Mouse (Mus musculus) embryonic facial prominence, embryonic 12.5 days (tissue): ENCODE measurements at regions not wholly inside any gene's neighbourhood (a gene's known extent, or its start where the extent isn't known, plus 50 kb on each side); places are given as distances from the start of the nearest gene placed in this dataset.

Experiments used
- ATAC-seq: fragments of 200-750 bp; cut with Nextera tagmentation; 2 replicates; pipeline ENCODE4 v1.8.0; 2017; ENCODE audit not compliant: insufficient number of reproducible peaks, insufficient read depth, low FRiP score, low TSS enrichment
- H3K27ac ChIP-seq: fragments of 300-500 bp; sonication (generic); 2 replicates; pipeline ENCODE4 v1.5.1; 2016; ENCODE audit warnings: mild to moderate bottlenecking
- H3K27me3 ChIP-seq: fragments of 300-500 bp; sonication (generic); 2 replicates; pipeline ENCODE4 v1.6.1; 2016; ENCODE audit warnings: mild to moderate bottlenecking, moderate library complexity
- H3K36me3 ChIP-seq: fragments of 300-500 bp; sonication (generic); 2 replicates; pipeline ENCODE4 v1.6.1; 2016; ENCODE audit warnings: mild to moderate bottlenecking
- H3K4me1 ChIP-seq: fragments of 300-500 bp; sonication (generic); 2 replicates; pipeline ENCODE4 v1.6.1; 2016
- H3K4me2 ChIP-seq: fragments of 300-500 bp; sonication (generic); replicated peaks from 2 replicates; pipeline ENCODE4 v1.6.1; 2016; ENCODE audit warnings: mild to moderate bottlenecking, moderate library complexity
- H3K4me3 ChIP-seq: fragments of 300-500 bp; sonication (generic); 2 replicates; pipeline ENCODE4 v1.5.1; 2016; ENCODE audit warnings: mild to moderate bottlenecking
- H3K9ac ChIP-seq: fragments of 300-500 bp; sonication (generic); 2 replicates; pipeline ENCODE4 v1.6.1; 2016; ENCODE audit warnings: mild to moderate bottlenecking, moderate library complexity
- H3K9me3 ChIP-seq: fragments of 300-500 bp; sonication (generic); 2 replicates; pipeline ENCODE4 v1.6.1; 2016; ENCODE audit warnings: mild to moderate bottlenecking, moderate library complexity
- WGBS: fragments of 180-500 bp; shearing (Covaris S2); methylation state at CpG from one replicate; pipeline ENCODE4 v1.1.7; 2016; 5-methylcytosine and 5-hydroxymethylcytosine counted together

DNA sequence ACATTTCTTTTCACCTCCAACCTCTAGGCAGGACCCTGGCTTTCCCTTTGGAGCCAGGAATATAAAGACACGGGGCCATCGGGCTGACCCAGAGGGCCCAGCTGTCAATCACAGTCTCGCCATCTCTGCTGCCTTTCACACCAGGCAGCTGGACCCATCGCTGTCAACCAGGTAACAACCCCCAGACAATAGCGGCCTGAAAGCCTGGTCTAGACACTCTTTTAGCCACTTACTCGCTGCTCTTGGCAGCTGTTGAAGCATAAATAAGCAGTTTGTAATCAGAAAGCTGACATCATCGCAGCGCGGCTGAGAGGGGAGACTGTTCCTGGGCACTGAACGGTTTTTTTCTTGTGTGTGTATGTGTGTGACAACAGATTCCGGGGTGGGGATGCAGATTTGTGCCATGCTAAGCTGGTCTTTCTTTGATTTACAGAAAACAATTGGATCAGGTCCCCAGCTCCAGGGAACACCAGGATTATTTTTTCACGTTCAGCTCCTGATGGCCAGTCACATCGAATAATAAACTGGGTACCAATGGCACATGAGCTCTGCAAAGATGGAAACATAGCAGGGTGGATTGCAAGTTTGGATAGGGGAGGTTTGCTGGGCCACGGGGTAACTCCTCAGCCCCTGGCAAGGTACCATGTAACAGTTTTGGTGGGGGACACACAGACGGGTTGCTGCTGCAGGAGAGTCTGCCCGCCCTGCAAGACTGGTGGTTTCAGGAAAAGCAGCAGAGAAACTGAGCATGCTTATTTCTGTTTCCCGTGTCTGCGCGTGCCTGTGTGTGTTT is 437.6 kb upstream of the Pou3f3 start:
- Histone ChIP-seq H3K36me3 (no peaks in the 10 kb centered on the region), H3K4me1 (peaks cover 16% of the 10 kb centered on the region; the same call in 1 of the 2 replicates), H3K27ac (no peak overlapping the region; the same call in 1 of the 2 replicates), H3K9ac (no peak overlapping the region), H3K27me3 (no peaks in the 10 kb centered on the region), H3K9me3 (no peaks in the 10 kb centered on the region), H3K4me2 (no peak overlapping the region), H3K4me3 (no peak overlapping the region)
- ATAC-seq = no peak
- 46% methylated on average over 19 of the region's 19 CpGs for WGBS

DNA sequence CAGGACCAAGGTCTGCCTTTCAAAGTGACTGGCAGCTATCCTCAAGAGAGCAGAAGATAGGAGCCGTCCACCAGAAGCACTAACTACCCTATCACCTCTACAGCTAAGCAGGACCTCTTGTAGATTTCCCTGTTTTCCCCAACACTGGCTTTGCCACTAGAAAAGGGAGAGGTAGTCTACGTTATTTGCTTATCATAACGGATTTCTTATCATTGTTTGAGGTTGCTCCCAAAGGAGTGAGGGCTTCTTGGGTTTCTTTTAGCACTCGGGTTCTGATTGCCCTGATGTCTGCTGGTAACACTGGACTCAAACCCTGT is 437.0 kb upstream of the Pou3f3 start:
- 56% methylated on average over 4 of the region's 4 CpGs for WGBS

DNA sequence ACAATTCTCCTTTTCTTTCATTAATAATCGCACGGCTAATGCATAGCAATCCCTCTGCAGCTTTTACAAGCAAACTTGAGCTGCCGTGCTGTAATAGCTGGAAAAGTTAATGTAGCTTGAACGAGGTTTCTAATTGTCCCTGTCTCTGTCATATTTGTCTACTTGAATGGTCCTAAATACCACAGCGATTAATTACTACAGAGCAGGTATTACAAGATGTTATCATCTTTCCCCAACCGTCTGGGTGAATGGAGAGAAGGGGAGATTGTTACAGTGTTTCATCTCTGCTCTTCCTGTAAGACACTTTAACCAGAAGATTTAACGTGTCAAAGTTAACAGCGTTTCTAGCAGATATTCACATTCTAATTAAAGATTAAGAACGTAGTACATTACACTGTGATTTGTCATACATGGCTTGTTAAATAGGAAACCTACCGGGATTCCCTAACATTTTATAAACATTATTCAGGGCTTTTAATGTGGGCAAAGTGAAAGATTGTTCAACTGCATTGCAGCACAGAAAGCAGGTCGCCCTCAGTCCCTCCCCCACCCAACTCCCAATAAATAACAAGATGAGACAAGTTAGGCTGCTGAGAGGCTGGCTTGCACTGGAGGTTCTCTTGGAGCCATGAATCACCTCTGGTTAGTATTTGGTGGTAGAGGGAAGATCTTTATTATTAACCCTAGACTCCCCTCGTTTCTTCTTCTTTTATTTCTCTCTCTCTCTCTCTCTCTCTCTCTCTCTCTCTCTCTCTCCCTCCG is 436.2 kb upstream of the Pou3f3 start:
- 49% methylated on average over 13 of the region's 13 CpGs for WGBS
- no peaks in the 10 kb centered on the region for H3K36me3 ChIP-seq
- H3K9me3 ChIP-seq = no peaks in the 10 kb centered on the region
- ATAC-seq = no peak
- no peak overlapping the region for H3K4me2 ChIP-seq
- H3K27me3 ChIP-seq = no peaks in the 10 kb centered on the region
- H3K9ac ChIP-seq = no peak overlapping the region
- H3K27ac ChIP-seq = no peak overlapping the region
- H3K4me1 ChIP-seq = peaks cover 16% of the 10 kb centered on the region; the same call in 1 of the 2 replicates
- no peak overlapping the region for H3K4me3 ChIP-seq

More for the DNA sequence above, 437.0 kb upstream of the Pou3f3 start:
- Histone ChIP-seq H3K9ac (no peak overlapping the region), H3K36me3 (no peaks in the 10 kb centered on the region), H3K4me2 (no peak overlapping the region), H3K9me3 (no peaks in the 10 kb centered on the region), H3K4me1 (peaks cover 16% of the 10 kb centered on the region; the same call in 1 of the 2 replicates), H3K27me3 (no peaks in the 10 kb centered on the region), H3K27ac (no peak overlapping the region), H3K4me3 (no peak overlapping the region)
- no peak for ATAC-seq

DNA sequence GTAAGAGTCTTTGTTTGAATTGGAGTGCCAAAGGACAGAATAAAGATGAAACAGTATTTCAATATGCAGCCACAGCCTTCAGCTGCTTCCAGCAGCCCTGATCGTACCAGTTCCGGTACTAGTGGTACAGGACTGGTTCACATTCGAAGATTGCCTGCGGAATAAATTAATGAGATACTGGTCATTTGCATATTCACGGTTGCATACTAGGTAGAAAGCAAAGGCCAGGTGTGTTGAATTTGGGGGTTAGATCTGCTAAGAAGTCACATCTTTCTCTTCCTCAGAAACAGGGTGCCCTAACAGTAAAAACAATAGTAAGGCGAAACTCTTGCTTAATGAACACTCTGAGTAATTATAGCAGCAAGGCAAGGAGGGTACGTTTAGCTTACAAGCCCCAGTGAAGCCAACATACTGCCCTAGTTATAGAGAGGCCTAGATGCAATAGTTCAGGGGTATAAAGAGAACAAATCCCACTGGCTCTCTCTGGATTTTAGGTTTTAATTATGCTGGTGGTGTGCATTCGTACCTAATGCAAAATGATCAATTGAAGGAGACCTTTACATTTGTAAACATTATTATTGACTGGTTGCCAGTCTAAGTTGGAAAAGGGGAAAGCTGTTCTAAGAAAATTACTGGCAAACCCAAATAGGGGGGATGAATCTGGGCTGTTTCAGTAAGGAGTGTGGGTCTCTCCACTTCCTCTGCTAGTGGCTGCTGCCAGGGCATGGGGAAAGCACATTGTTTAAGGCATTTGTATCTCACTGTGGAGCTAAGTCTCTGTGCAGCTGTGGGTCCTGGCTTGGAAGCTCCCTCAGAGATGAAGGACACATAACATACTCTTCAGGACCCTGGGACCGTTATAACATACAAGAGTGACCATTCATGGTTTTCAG is 435.3 kb upstream of the Pou3f3 start:
- H3K4me1 ChIP-seq = peaks cover 16% of the 10 kb centered on the region; the same call in 1 of the 2 replicates
- no peaks in the 10 kb centered on the region for H3K27me3 ChIP-seq
- WGBS = 61% methylated on average over 9 of the region's 9 CpGs
- H3K4me3 ChIP-seq = no peak overlapping the region
- ATAC-seq = no peak
- no peak overlapping the region for H3K9ac ChIP-seq
- no peaks in the 10 kb centered on the region for H3K9me3 ChIP-seq
- no peak overlapping the region for H3K27ac ChIP-seq
- no peaks in the 10 kb centered on the region for H3K36me3 ChIP-seq
- no peak overlapping the region for H3K4me2 ChIP-seq

DNA sequence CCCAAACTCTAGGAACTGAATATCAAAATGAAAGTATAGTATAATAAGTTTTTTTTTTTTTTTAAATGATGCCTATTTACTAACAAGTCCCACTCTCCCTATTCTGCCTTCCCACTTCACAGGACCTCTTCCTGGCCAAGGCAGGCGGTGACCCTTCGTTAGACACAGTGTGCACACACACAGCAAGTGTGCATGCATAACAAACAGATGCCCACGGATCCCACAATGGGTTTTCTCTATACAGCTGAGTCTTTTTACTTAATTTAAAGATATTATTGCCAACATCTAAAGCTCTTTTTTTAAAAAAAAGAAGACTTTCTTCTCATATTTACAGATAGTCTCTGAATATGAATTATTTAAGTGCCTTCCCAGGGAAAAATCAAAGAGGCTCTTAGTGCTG is 434.5 kb upstream of the Pou3f3 start:
- Histone ChIP-seq H3K9ac (no peak overlapping the region), H3K4me1 (peaks cover 16% of the 10 kb centered on the region; the same call in 1 of the 2 replicates), H3K9me3 (no peaks in the 10 kb centered on the region), H3K4me3 (no peak overlapping the region), H3K27ac (no peak overlapping the region), H3K27me3 (no peaks in the 10 kb centered on the region), H3K4me2 (no peak overlapping the region), H3K36me3 (no peaks in the 10 kb centered on the region)
- WGBS = 62% methylated on average over 3 of the region's 3 CpGs
- ATAC-seq = no peak

DNA sequence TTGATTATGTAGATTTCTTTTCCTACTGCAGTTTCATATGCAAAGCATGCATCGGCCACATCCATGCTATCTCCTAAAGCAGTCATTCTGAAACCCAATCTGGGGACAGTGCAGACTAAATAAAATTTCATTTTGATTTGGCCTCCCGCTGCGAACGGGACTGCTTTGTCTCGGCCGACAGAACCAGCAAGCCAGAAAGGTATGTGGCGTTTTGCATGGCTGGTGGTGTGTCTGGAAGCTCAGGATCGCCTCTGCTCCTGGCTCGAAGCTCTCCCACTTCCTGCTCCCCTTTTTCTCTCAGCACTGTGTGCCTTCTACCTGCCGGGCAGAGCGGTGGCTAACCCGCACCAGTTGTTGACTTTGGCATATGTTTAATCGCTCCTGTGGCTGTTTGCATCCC is 433.8 kb upstream of the Pou3f3 start:
- 3% methylated on average over 13 of the region's 13 CpGs for WGBS
- H3K27ac ChIP-seq = peak overlapping the region; percentile 56

DNA sequence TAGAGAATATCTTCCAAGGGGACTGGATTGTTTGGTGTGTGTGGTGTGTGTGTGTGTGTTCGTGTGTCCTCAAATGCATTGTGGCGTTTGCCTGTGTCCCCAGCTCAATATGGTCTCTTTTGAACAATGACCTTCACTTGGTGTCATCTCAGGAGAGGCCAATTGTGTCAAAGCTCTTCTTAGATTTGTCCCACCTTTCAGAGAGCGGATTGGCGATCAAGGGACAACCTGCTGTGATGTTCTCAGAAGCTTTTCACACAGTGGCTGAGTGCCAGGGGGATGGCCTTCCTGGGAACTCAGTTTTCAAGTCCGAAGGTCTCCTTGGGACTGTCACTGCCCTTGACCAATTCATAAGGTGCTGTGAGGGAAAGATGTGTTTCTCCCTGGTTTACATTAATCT is 433.0 kb upstream of the Pou3f3 start:
- WGBS = 66% methylated on average over 5 of the region's 5 CpGs
- ATAC-seq = no peak
- Histone ChIP-seq H3K4me3 (no peak overlapping the region), H3K4me2 (peak overlapping the region; percentile 11; the same call in 1 of the 2 replicates), H3K4me1 (peaks cover 16% of the 10 kb centered on the region; the same call in 1 of the 2 replicates), H3K27me3 (no peaks in the 10 kb centered on the region), H3K9me3 (no peaks in the 10 kb centered on the region), H3K9ac (no peak overlapping the region), H3K27ac (no peak overlapping the region), H3K36me3 (no peaks in the 10 kb centered on the region)

More for the DNA sequence above, 433.8 kb upstream of the Pou3f3 start:
- peak; percentile 35; the same call in 1 of the 2 replicates for ATAC-seq
- Histone ChIP-seq H3K4me2 (peak overlapping the region; percentile 44), H3K9ac (peak overlapping the region; percentile 44; the same call in 1 of the 2 replicates), H3K4me1 (peaks cover 16% of the 10 kb centered on the region; the same call in 1 of the 2 replicates), H3K36me3 (no peaks in the 10 kb centered on the region), H3K9me3 (no peaks in the 10 kb centered on the region), H3K27me3 (no peaks in the 10 kb centered on the region), H3K4me3 (peak overlapping the region; percentile 22; the same call in 1 of the 2 replicates)

DNA sequence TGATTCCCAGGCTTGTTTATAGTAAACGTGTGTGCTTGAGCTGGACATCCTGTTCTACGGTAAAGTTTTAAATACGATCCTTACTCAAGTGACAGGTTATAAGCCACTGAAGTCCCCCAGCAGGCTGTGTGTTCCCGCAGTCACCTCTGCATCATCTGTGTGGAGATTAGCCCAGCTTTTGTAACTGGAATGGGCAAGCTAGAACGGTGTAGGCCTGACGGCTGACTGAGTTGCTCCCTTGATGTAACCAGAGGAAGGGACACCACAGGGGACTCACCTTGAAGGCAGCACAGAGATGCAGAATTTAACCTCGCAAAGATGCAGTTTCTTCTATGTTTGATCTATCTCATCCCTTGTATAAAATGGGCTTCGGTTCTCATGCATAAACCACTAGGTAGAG is 418.4 kb upstream of the Pou3f3 start:
- no peaks in the 10 kb centered on the region for H3K36me3 ChIP-seq
- no peaks in the 10 kb centered on the region for H3K4me1 ChIP-seq
- 47% methylated on average over 8 of the region's 8 CpGs for WGBS
- H3K27ac ChIP-seq = no peak overlapping the region
- H3K4me3 ChIP-seq = no peak overlapping the region
- H3K27me3 ChIP-seq = no peaks in the 10 kb centered on the region
- no peak overlapping the region for H3K9ac ChIP-seq
- ATAC-seq = no peak
- H3K9me3 ChIP-seq = no peaks in the 10 kb centered on the region
- H3K4me2 ChIP-seq = no peak overlapping the region

DNA sequence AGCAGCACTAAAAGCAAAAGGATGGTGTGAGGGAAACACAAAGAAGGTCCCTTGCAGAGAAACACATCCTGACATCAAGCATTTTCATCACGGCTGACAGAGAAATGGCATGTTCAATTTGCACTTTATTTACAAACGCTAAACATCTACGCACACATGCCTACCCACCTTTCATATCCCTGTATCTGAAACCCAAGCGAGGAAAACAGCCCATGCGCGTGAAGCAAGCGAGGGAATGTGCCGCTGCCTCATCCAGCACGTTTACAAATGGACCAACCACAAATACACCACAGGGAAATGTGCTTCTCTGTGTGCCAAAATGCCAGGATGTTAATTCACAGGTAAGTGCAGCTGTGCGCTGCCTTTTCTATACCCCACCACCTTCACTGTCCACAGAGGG is 399.7 kb upstream of the Pou3f3 start:
- Histone ChIP-seq H3K27me3 (no peaks in the 10 kb centered on the region), H3K4me3 (no peak overlapping the region)

DNA sequence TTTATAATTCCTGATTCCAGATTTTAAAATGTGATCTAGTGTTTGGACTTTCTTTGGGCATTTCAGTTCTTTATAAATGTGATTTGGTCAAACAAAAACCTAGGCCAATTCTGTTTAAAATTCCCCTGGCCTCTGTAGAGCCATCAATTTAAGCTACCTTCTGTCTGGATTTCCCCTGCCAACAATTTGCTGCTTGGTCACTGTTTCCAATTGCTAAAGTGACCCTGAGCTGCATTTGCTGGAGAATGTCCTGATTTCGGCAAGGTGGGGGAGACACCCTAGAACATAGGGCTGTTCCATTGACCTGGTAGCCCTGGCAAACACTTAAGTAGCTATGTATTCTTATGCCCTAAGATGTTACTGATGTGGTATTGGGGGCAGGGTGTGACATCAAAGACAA is 386.3 kb upstream of the Pou3f3 start:
- no peaks in the 10 kb centered on the region for H3K9me3 ChIP-seq
- H3K4me3 ChIP-seq = no peak overlapping the region
- WGBS = 85% methylated on average over 1 of the region's 1 CpGs
- H3K36me3 ChIP-seq = no peaks in the 10 kb centered on the region
- no peaks in the 10 kb centered on the region for H3K4me1 ChIP-seq
- no peak for ATAC-seq
- H3K27ac ChIP-seq = no peak overlapping the region
- no peak overlapping the region for H3K9ac ChIP-seq
- H3K27me3 ChIP-seq = no peaks in the 10 kb centered on the region
- no peak overlapping the region for H3K4me2 ChIP-seq

More for the DNA sequence above, 399.7 kb upstream of the Pou3f3 start:
- peaks cover 8% of the 10 kb centered on the region; the same call in 1 of the 2 replicates for H3K4me1 ChIP-seq
- H3K4me2 ChIP-seq = peak overlapping the region; percentile 13; the same call in 1 of the 2 replicates
- ATAC-seq = no peak
- no peaks in the 10 kb centered on the region for H3K36me3 ChIP-seq
- H3K9me3 ChIP-seq = no peaks in the 10 kb centered on the region
- peak overlapping the region; percentile 52; the same call in 1 of the 2 replicates for H3K27ac ChIP-seq
- WGBS = 68% methylated on average over 10 of the region's 10 CpGs
- H3K9ac ChIP-seq = no peak overlapping the region

DNA sequence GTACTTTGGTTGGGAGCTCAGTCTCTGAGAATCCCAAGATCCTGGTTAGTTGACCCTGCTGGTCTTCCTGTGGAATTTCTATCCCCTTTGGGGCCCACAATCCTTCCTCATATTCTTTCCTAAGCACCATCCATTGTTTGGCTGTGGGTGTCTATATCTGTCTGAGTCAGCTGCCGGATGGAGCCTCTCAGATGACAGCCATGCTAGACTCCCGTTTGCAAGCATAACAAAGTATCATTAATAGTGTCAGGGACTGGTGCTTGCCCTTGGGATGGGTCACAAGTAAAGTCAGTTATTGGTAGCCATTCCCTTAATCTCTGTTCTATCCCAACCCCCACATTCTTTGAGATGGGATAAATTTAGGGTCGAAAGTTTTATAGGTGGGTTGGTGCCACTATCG is 382.1 kb upstream of the Pou3f3 start:
- Histone ChIP-seq H3K9me3 (no peaks in the 10 kb centered on the region), H3K4me2 (no peak overlapping the region), H3K27me3 (no peaks in the 10 kb centered on the region), H3K4me1 (no peaks in the 10 kb centered on the region), H3K4me3 (no peak overlapping the region), H3K27ac (no peak overlapping the region), H3K36me3 (no peaks in the 10 kb centered on the region), H3K9ac (no peak overlapping the region)
- no peak for ATAC-seq
- 74% methylated on average over 4 of the region's 4 CpGs for WGBS
